Mouse (Mus musculus) cortical plate, adult 2 months (tissue): Measurements from ENCODE around the gene Exd1.
A peak's percentile ranks its signal among the peaks of the same experiment; 100 is the strongest.

ENCODE experiments used
- CTCF ChIP-seq: fragments of 200-500 bp; IDR thresholded peaks from 2 replicates; pipeline ENCODE4 v1.5.1; 2011; ENCODE audit warnings: mild to moderate bottlenecking, control low read depth, low read length; ENCODE audit not compliant: insufficient read depth; ENCODE audit errors: extremely low read depth
- POLR2A ChIP-seq: fragments of 200-500 bp; IDR thresholded peaks from 2 replicates; pipeline ENCODE4 v1.6.1; 2011; ENCODE audit warnings: mild to moderate bottlenecking, low read length, control low read depth; ENCODE audit not compliant: insufficient read depth; ENCODE audit errors: extremely low read depth

GRCm38 (mm10) chr2:119594113-119594981, 46.9 kb upstream of the Exd1 start:
- TF ChIP-seq CTCF (no peak), POLR2A (peak; percentile 65)
